Mouse (Mus musculus): ENCODE measurements around the gene Pip5k1c. TPM values are rescaled to one million over a fixed set of nuclear protein-coding genes. Genes with fewer than 3 reads are reported as not detected.

Pip5k1c gene
- polyA plus RNA-seq, 2 experiments: 53.0 to 70.4 TPM

- ATAC-seq (ENCODE audit: low FRiP score, low read depth) (no peak), DNase-seq (ENCODE audit: low spot score) (no peak)
- Histone ChIP-seq H3K4me3 (replicated peaks; ENCODE audit: low read length) (peak overlapping the region; percentile 78), H3K27ac (replicated peaks; ENCODE audit: low read depth, low read length) (peak overlapping the region; percentile 70), H3K9ac (ENCODE audit: low read depth, low read length, severe bottlenecking) (peak overlapping the region; percentile 80), H3K4me1 (ENCODE audit: control insufficient read depth, insufficient read depth, low read length) (peaks cover 20% of the 10 kb centered on the region), H3K9me3 (ENCODE audit: control insufficient read depth, low read length) (no peaks in the 10 kb centered on the region), H3K36me3 (ENCODE audit: control insufficient read depth, insufficient read depth, low read length) (peaks cover 21% of the 10 kb centered on the region), H3K27me3 (ENCODE audit: control insufficient read depth, insufficient read depth, low read length) (peaks cover 4% of the 10 kb centered on the region), H3K4me2 (replicated peaks; ENCODE audit: low read depth, low read length, severe bottlenecking) (peak overlapping the region; percentile 93)
- WGBS: 1% methylated on average over 24 of the region's 29 CpGs
- TF ChIP-seq POLR2A (IDR thresholded peaks at IDR 0.05; ENCODE audit: borderline replicate concordance, extremely low read depth, insufficient read depth, insufficient read length): no peak
Observed at GRCm38 (mm10) chr10:81349961-81350350, 57.2 kb downstream of the Pip5k1c start.

DNA sequence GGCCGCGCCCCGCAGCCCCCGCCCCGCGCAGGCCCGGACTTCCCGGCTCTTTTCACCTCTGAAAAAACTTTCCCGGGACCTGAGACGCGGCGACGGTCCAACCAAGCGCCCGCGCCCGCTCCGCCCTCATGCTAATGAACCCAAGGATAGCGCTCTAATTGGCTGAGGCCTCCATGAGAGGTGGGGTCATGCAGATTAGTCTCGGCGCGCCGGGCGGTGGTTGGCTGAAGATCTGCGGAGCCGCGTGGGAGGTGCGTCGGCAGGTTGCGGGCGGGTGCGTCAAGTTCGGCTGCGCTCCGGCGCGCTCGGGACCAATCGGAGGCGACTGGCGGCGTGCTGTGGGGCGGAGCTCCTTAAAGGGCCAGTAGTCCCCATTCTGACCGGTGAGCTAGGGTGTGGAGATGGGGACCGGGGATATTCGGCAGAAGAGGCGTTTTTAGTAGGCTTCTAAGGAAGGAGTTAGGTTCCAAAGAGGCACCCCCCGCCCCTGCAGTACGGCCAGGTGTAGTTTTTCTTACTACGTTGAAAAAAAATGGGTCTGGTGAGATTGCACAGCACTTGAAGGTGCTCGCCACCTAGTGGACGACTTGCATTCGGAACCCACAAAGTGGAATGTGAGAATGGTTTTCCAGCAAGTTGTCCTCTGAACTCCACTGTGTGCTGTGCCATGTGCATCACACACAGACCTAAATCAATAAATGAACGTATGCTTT is 57.7 kb downstream of the Pip5k1c start, which contains the start of gene Hmg20b:
TSS of gene Hmg20b (minus strand) at position 130 of the 713 bp plus-strand sequence.
- Histone ChIP-seq H3K4me2 (replicated peaks; ENCODE audit: low read depth, low read length, severe bottlenecking) (peak within 1 kb of the TSS; percentile 93), H3K4me3 (replicated peaks; ENCODE audit: low read length) (peak within 1 kb of the TSS; percentile 78), H3K27ac (replicated peaks; ENCODE audit: low read depth, low read length) (peak within 1 kb of the TSS; percentile 70), H3K4me1 (ENCODE audit: control insufficient read depth, insufficient read depth, low read length) (peaks cover 20% of the 10 kb centered on the region), H3K36me3 (ENCODE audit: control insufficient read depth, insufficient read depth, low read length) (peaks cover 20% of the 10 kb centered on the region), H3K9ac (ENCODE audit: low read depth, low read length, severe bottlenecking) (peak within 1 kb of the TSS; percentile 80), H3K27me3 (ENCODE audit: control insufficient read depth, insufficient read depth, low read length) (no peaks in the 10 kb centered on the region), H3K9me3 (ENCODE audit: control insufficient read depth, low read length) (no peaks in the 10 kb centered on the region)
- under 1% methylated on average over 49 of the region's 54 CpGs for WGBS
- ATAC-seq (ENCODE audit: low FRiP score, low read depth) (peak; percentile 96), DNase-seq (ENCODE audit: low spot score) (peak; percentile 99)
- TF ChIP-seq POLR2A (IDR thresholded peaks at IDR 0.05; ENCODE audit: borderline replicate concordance, extremely low read depth, insufficient read depth, insufficient read length): peak; percentile 38; the same call in 1 of the 2 replicates

- no peak overlapping the region for H3K4me3 ChIP-seq (replicated peaks; ENCODE audit: low read length)
- H3K27me3 ChIP-seq (ENCODE audit: control insufficient read depth, insufficient read depth, low read length): no peaks in the 10 kb centered on the region
- peaks cover 20% of the 10 kb centered on the region for H3K4me1 ChIP-seq (ENCODE audit: control insufficient read depth, insufficient read depth, low read length)
- ATAC-seq (ENCODE audit: low FRiP score, low read depth) (no peak), DNase-seq (ENCODE audit: low spot score) (no peak)
- H3K9me3 ChIP-seq (ENCODE audit: control insufficient read depth, low read length): no peaks in the 10 kb centered on the region
- H3K4me2 ChIP-seq (replicated peaks; ENCODE audit: low read depth, low read length, severe bottlenecking): no peak overlapping the region
- no peak overlapping the region for H3K9ac ChIP-seq (ENCODE audit: low read depth, low read length, severe bottlenecking)
- no peak for TF ChIP-seq POLR2A (IDR thresholded peaks at IDR 0.05; ENCODE audit: borderline replicate concordance, extremely low read depth, insufficient read depth, insufficient read length)
- peaks cover 13% of the 10 kb centered on the region for H3K36me3 ChIP-seq (ENCODE audit: control insufficient read depth, insufficient read depth, low read length)
- no peak overlapping the region for H3K27ac ChIP-seq (replicated peaks; ENCODE audit: low read depth, low read length)
- 23% methylated on average over 9 of the region's 9 CpGs for WGBS
Observed at GRCm38 (mm10) chr10:81351678-81352291, 59.0 kb downstream of the Pip5k1c start.

GRCm38 (mm10) chr10:81354738-81355477 is 62.1 kb downstream of the Pip5k1c start:
- 70% methylated on average over 9 of the region's 9 CpGs for WGBS
- Histone ChIP-seq H3K36me3 (ENCODE audit: control insufficient read depth, insufficient read depth, low read length) (peaks cover 1% of the 10 kb centered on the region; the same call in 1 of the 2 replicates), H3K4me2 (replicated peaks; ENCODE audit: low read depth, low read length, severe bottlenecking) (no peak overlapping the region), H3K27ac (replicated peaks; ENCODE audit: low read depth, low read length) (no peak overlapping the region), H3K4me3 (replicated peaks; ENCODE audit: low read length) (no peak overlapping the region), H3K4me1 (ENCODE audit: control insufficient read depth, insufficient read depth, low read length) (peaks cover 18% of the 10 kb centered on the region), H3K27me3 (ENCODE audit: control insufficient read depth, insufficient read depth, low read length) (no peaks in the 10 kb centered on the region), H3K9me3 (ENCODE audit: control insufficient read depth, low read length) (no peaks in the 10 kb centered on the region), H3K9ac (ENCODE audit: low read depth, low read length, severe bottlenecking) (no peak overlapping the region)
- no peak for ATAC-seq (ENCODE audit: low FRiP score, low read depth)
- TF ChIP-seq POLR2A (IDR thresholded peaks at IDR 0.05; ENCODE audit: borderline replicate concordance, extremely low read depth, insufficient read depth, insufficient read length): no peak
- no peak for DNase-seq (ENCODE audit: low spot score)

- no peaks in the 10 kb centered on the region for H3K27me3 ChIP-seq (ENCODE audit: control insufficient read depth, insufficient read depth, low read length)
- DNase-seq (ENCODE audit: low spot score) (no peak), ATAC-seq (ENCODE audit: low FRiP score, low read depth) (no peak)
- H3K27ac ChIP-seq (replicated peaks; ENCODE audit: low read depth, low read length): no peak overlapping the region
- peaks cover 7% of the 10 kb centered on the region; the same call in 1 of the 2 replicates for H3K36me3 ChIP-seq (ENCODE audit: control insufficient read depth, insufficient read depth, low read length)
- no peak overlapping the region for H3K4me2 ChIP-seq (replicated peaks; ENCODE audit: low read depth, low read length, severe bottlenecking)
- no peak overlapping the region for H3K9ac ChIP-seq (ENCODE audit: low read depth, low read length, severe bottlenecking)
- no peak overlapping the region for H3K4me3 ChIP-seq (replicated peaks; ENCODE audit: low read length)
- 82% methylated on average over 4 of the region's 4 CpGs for WGBS
- H3K4me1 ChIP-seq (ENCODE audit: control insufficient read depth, insufficient read depth, low read length): peaks cover 18% of the 10 kb centered on the region
- no peaks in the 10 kb centered on the region for H3K9me3 ChIP-seq (ENCODE audit: control insufficient read depth, low read length)
- no peak for TF ChIP-seq POLR2A (IDR thresholded peaks at IDR 0.05; ENCODE audit: borderline replicate concordance, extremely low read depth, insufficient read depth, insufficient read length)
Observed at GRCm38 (mm10) chr10:81355533-81355932, 62.8 kb downstream of the Pip5k1c start.

All from limb, embryonic 14.5 days (tissue).